Mouse (Mus musculus) midbrain, embryonic 14.5 days (tissue): Measurements from ENCODE around the gene Aldh3b1. TPM values are rescaled to one million over a fixed set of nuclear protein-coding genes. Genes with fewer than 3 reads are reported as not detected.
"Not testable (repeated sequence)": the region's sequence is repeated elsewhere in the genome, so short reads cannot be mapped to it uniquely, and the experiment has no call there.

ENCODE experiments used
- ATAC-seq: fragments of 200-750 bp; cut with Nextera tagmentation; 2 replicates; pipeline ENCODE4 v1.8.0; 2017; ENCODE audit warnings: moderate number of reproducible peaks, moderate library complexity; ENCODE audit not compliant: low FRiP score, low TSS enrichment
- DNase-seq: peaks from one replicate; pipeline ENCODE4 v3.0.0-alpha.2; 2015
- H3K27ac ChIP-seq: fragments of 300-500 bp; sonication (generic); replicated peaks from 2 replicates; pipeline ENCODE4 v1.5.1; 2014; ENCODE audit warnings: mild to moderate bottlenecking, low read depth, low read length, moderate library complexity
- H3K27me3 ChIP-seq: fragments of 300-500 bp; sonication (generic); 2 replicates; pipeline ENCODE4 v1.6.1; 2014; ENCODE audit warnings: low read length, control low read depth, mixed read lengths; ENCODE audit not compliant: control insufficient read depth, insufficient read depth
- H3K36me3 ChIP-seq: fragments of 300-500 bp; sonication (generic); 2 replicates; pipeline ENCODE4 v1.6.1; 2014; ENCODE audit warnings: low read length, control low read depth; ENCODE audit not compliant: control insufficient read depth, insufficient read depth
- H3K4me1 ChIP-seq: fragments of 300-500 bp; sonication (generic); 2 replicates; pipeline ENCODE4 v1.6.1; 2014; ENCODE audit warnings: mild to moderate bottlenecking, antibody characterized with exemption, low read length, control low read depth; ENCODE audit not compliant: control insufficient read depth, insufficient read depth
- H3K4me2 ChIP-seq: fragments of 300-500 bp; sonication (generic); 2 replicates; pipeline ENCODE4 v1.6.1; 2014; ENCODE audit warnings: mild to moderate bottlenecking, low read length, moderate library complexity
- H3K4me3 ChIP-seq: fragments of 300-500 bp; sonication (generic); replicated peaks from 2 replicates; pipeline ENCODE4 v1.5.1; 2014; ENCODE audit warnings: low read depth, low read length
- H3K9ac ChIP-seq: fragments of 300-500 bp; sonication (generic); replicated peaks from 2 replicates; pipeline ENCODE4 v1.6.1; 2014; ENCODE audit warnings: mild to moderate bottlenecking, low read length, moderate library complexity
- H3K9me3 ChIP-seq: fragments of 300-500 bp; sonication (generic); 2 replicates; pipeline ENCODE4 v1.6.1; 2016; ENCODE audit warnings: low read length, control low read depth, mixed read lengths; ENCODE audit not compliant: control insufficient read depth
- WGBS: fragments of 180-500 bp; shearing (Covaris S2); extraction: QIAGEN DNeasy Blood & Tissue Kit; methylation state at CpG from one replicate; pipeline ENCODE4 v1.1.7; 2014; 5-methylcytosine and 5-hydroxymethylcytosine counted together
- polyA plus RNA-seq: library from polyadenylated mRNA; unstranded; fragments of >200 nt; fragmentation: Nextera tagmentation; extraction: Ambion mirVana; gene quantifications from 2 replicates; pipeline ENCODE4 v1.2.1, GENCODE M21; 2014

Aldh3b1 gene
- polyA plus RNA-seq, 1 experiment from 2014 or later, result 1.1 TPM

DNA sequence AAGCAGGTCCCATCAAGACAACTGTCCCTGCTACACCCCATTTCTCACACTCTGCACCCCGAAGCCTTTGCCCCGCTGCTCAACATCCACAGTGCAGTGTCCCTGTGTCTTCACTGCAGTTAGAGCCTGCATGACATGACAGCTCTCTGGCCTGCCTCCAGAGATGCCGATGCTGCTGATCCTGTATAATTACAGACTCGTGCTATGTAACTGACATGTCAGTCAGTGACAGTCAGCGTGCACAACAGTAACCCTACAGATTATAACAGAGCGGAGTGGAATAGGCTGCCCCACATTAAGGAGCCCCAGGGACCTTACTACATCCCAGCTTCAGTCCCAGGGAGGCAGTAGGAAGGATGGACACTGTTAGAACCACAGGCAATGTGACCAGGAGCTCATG is 32.2 kb upstream of the Aldh3b1 start:
- not testable (repeated sequence) for H3K4me1 ChIP-seq, H3K27ac ChIP-seq, DNase-seq, ATAC-seq, H3K9me3 ChIP-seq, H3K4me2 ChIP-seq, H3K4me3 ChIP-seq, H3K27me3 ChIP-seq, H3K9ac ChIP-seq, H3K36me3 ChIP-seq
- WGBS, result 83% methylated on average over 6 of the region's 6 CpGs

GRCm38 (mm10) chr19:3960211-3960610 is 30.6 kb upstream of the Aldh3b1 start:
- no peak for ATAC-seq
- WGBS, result 90% methylated on average over 5 of the region's 5 CpGs
- H3K4me3 ChIP-seq, result no peak overlapping the region
- no peaks in the 10 kb centered on the region for H3K27me3 ChIP-seq
- no peaks in the 10 kb centered on the region for H3K9me3 ChIP-seq
- no peaks in the 10 kb centered on the region for H3K4me1 ChIP-seq
- no peaks in the 10 kb centered on the region for H3K36me3 ChIP-seq
- H3K4me2 ChIP-seq, result no peak overlapping the region
- H3K9ac ChIP-seq, result no peak overlapping the region
- no peak for DNase-seq
- H3K27ac ChIP-seq, result no peak overlapping the region

GRCm38 (mm10) chr19:3959030-3959429 is 29.4 kb upstream of the Aldh3b1 start:
- Histone ChIP-seq H3K4me2 (no peak overlapping the region), H3K36me3 (no peaks in the 10 kb centered on the region)

DNA sequence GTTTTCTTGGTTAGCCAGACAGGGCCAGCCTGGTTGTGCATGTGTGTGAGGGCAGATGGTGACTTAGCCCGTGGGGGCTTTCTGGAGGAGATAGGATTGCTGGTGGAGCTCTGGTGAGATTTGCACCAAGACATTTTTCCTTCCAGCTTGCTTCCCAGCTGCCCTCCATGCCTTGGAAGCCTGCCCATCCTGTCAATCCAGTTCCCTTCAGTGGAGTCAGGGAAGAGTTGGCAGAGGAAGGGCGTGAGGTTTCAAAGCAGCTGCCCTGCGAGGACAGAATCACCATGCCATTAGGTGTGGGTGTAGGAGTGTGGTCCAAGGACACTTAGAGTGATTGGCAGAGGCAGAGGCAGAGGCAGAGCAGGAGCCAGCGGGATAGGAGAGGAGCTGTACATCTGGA is 28.9 kb upstream of the Aldh3b1 start, which contains the start of gene Aldh3b3:
TSS of gene Aldh3b3 (plus strand) at position 176 of the 400 bp plus-strand sequence.
- Histone ChIP-seq H3K27ac (no peak within 1 kb of the TSS), H3K4me2 (no peak within 1 kb of the TSS), H3K4me3 (no peak within 1 kb of the TSS), H3K4me1 (no peaks in the 10 kb centered on the region), H3K27me3 (no peaks in the 10 kb centered on the region), H3K9me3 (no peaks in the 10 kb centered on the region), H3K9ac (no peak within 1 kb of the TSS), H3K36me3 (no peaks in the 10 kb centered on the region)
- no peak for DNase-seq
- 79% methylated on average over 4 of the region's 4 CpGs for WGBS
- no peak for ATAC-seq

More at GRCm38 (mm10) chr19:3959030-3959429, 29.4 kb upstream of the Aldh3b1 start:
- Histone ChIP-seq H3K4me1 (no peaks in the 10 kb centered on the region), H3K9ac (no peak overlapping the region), H3K27ac (no peak overlapping the region), H3K4me3 (no peak overlapping the region), H3K27me3 (no peaks in the 10 kb centered on the region), H3K9me3 (no peaks in the 10 kb centered on the region)
- ATAC-seq (no peak), DNase-seq (no peak)

GRCm38 (mm10) chr19:3957296-3958036 is 27.9 kb upstream of the Aldh3b1 start:
- not testable (repeated sequence) for H3K9ac ChIP-seq, H3K27me3 ChIP-seq, H3K4me2 ChIP-seq, H3K4me1 ChIP-seq, ATAC-seq, H3K4me3 ChIP-seq, H3K9me3 ChIP-seq, H3K27ac ChIP-seq, DNase-seq, H3K36me3 ChIP-seq
- WGBS, result 79% methylated on average over 5 of the region's 5 CpGs

DNA sequence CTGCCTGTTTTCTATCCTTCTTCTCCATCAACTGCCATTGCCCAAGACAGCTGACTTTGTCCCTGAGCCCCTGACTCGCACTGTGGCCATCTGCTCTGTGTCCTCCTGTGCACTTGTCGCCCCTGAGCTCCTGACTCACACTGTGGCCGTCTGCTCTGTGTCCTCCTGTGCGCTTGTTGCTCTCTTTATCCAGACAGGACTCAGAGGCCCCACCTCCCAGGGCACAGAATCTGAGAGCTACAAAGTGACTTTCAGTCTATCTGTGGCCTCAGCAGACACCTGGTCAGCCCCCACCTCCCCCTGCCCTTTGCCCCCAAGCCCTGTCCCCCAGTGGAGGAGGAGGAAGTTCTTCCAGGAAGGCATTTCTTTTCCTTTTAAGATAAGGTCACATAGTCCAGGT is 26.2 kb upstream of the Aldh3b1 start:
- no peaks in the 10 kb centered on the region for H3K4me1 ChIP-seq
- WGBS, result 60% methylated on average over 4 of the region's 4 CpGs
- H3K9me3 ChIP-seq, result no peaks in the 10 kb centered on the region
- H3K27ac ChIP-seq, result no peak overlapping the region
- DNase-seq, result no peak
- no peaks in the 10 kb centered on the region for H3K27me3 ChIP-seq
- no peak for ATAC-seq
- no peaks in the 10 kb centered on the region for H3K36me3 ChIP-seq
- H3K9ac ChIP-seq, result no peak overlapping the region
- H3K4me2 ChIP-seq, result no peak overlapping the region
- no peak overlapping the region for H3K4me3 ChIP-seq

- no peak for DNase-seq
- Histone ChIP-seq H3K27ac (no peak overlapping the region), H3K9me3 (no peaks in the 10 kb centered on the region), H3K27me3 (no peaks in the 10 kb centered on the region), H3K9ac (no peak overlapping the region), H3K36me3 (no peaks in the 10 kb centered on the region), H3K4me2 (no peak overlapping the region), H3K4me1 (no peaks in the 10 kb centered on the region), H3K4me3 (no peak overlapping the region)
- ATAC-seq, result no peak
- WGBS, result 86% methylated on average over 3 of the region's 3 CpGs
Measured at GRCm38 (mm10) chr19:3955033-3955432, 25.4 kb upstream of the Aldh3b1 start.

DNA sequence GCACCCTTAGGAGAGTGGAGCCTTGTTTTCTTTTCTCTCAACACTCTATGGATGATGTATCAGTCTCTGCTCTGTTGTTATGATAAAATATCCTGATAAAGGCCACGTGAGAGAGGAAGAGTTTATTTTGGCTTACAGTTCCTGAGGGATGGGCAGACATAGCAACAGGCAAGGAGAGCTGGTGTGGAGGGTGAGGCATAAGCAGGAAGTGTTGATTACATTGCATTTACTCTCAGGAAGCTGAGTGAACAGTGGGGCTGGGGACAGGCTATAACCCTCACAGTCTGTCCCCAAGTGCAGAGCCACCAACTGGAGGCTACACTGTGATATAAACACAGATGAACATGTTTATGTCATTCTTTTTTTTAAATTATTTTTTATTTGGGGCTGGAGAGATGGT is 22.5 kb upstream of the Aldh3b1 start:
- H3K27me3 ChIP-seq, result no peaks in the 10 kb centered on the region
- 57% methylated on average over 1 of the region's 1 CpGs for WGBS
- H3K9me3 ChIP-seq, result no peaks in the 10 kb centered on the region
- H3K27ac ChIP-seq, result no peak overlapping the region
- ATAC-seq (no peak), DNase-seq (no peak)
- H3K36me3 ChIP-seq, result no peaks in the 10 kb centered on the region
- H3K4me3 ChIP-seq, result no peak overlapping the region
- no peak overlapping the region for H3K9ac ChIP-seq
- no peak overlapping the region for H3K4me2 ChIP-seq
- no peaks in the 10 kb centered on the region for H3K4me1 ChIP-seq

GRCm38 (mm10) chr19:3951461-3951860 is 21.9 kb upstream of the Aldh3b1 start:
- Histone ChIP-seq H3K27ac (no peak overlapping the region), H3K9me3 (no peaks in the 10 kb centered on the region), H3K36me3 (no peaks in the 10 kb centered on the region), H3K27me3 (no peaks in the 10 kb centered on the region), H3K4me3 (no peak overlapping the region), H3K9ac (no peak overlapping the region), H3K4me1 (no peaks in the 10 kb centered on the region), H3K4me2 (no peak overlapping the region)
- ATAC-seq (no peak), DNase-seq (no peak)
